Mouse (Mus musculus) heart, embryonic 16.5 days (tissue): ENCODE data around the gene Syngr2. TPM values are rescaled to one million over a fixed set of nuclear protein-coding genes. Genes with fewer than 3 reads are reported as not detected.

Source experiments
- ATAC-seq: fragments of 200-750 bp; cut with Nextera tagmentation; replicated peaks from 2 replicates; pipeline ENCODE4 v1.8.0; 2017; ENCODE audit warnings: moderate number of reproducible peaks; ENCODE audit not compliant: insufficient read depth, low FRiP score; ENCODE audit errors: extremely low read depth
- H3K27ac ChIP-seq: fragments of 300-500 bp; sonication (generic); 2 replicates; pipeline ENCODE4 v1.5.1; 2014; ENCODE audit warnings: mild to moderate bottlenecking, low read length, control low read depth, moderate library complexity
- H3K27me3 ChIP-seq: fragments of 300-500 bp; sonication (generic); 2 replicates; pipeline ENCODE4 v1.6.1; 2014; ENCODE audit warnings: low read length, mixed read lengths; ENCODE audit not compliant: control insufficient read depth, insufficient read depth
- H3K36me3 ChIP-seq: fragments of 300-500 bp; sonication (generic); 2 replicates; pipeline ENCODE4 v1.6.1; 2014; ENCODE audit not compliant: control insufficient read depth, insufficient read depth
- H3K4me1 ChIP-seq: fragments of 300-500 bp; sonication (generic); 2 replicates; pipeline ENCODE4 v1.6.1; 2014; ENCODE audit warnings: low read length, mixed read lengths; ENCODE audit not compliant: control insufficient read depth, insufficient read depth
- H3K4me2 ChIP-seq: fragments of 300-500 bp; sonication (generic); 2 replicates; pipeline ENCODE4 v1.6.1; 2014; ENCODE audit warnings: low read depth, mild to moderate bottlenecking, control low read depth, low read length
- H3K4me3 ChIP-seq: fragments of 300-500 bp; sonication (generic); 2 replicates; pipeline ENCODE4 v1.5.1; 2014; ENCODE audit warnings: mild to moderate bottlenecking, control low read depth, low read length
- H3K9ac ChIP-seq: fragments of 300-500 bp; sonication (generic); 2 replicates; pipeline ENCODE4 v1.6.1; 2014; ENCODE audit warnings: low read length, control low read depth
- H3K9me3 ChIP-seq: fragments of 300-500 bp; sonication (generic); replicated peaks from 2 replicates; pipeline ENCODE4 v1.6.1; 2016; ENCODE audit warnings: low read length; ENCODE audit not compliant: control insufficient read depth
- WGBS: fragments of 180-500 bp; shearing (Covaris S2); extraction: QIAGEN DNeasy Blood & Tissue Kit; methylation state at CpG from one replicate; pipeline ENCODE4 v1.1.7; 2014; 5-methylcytosine and 5-hydroxymethylcytosine counted together
- polyA plus RNA-seq: library from polyadenylated mRNA; unstranded; fragments of >200 nt; fragmentation: Nextera tagmentation; extraction: Ambion mirVana; gene quantifications from 2 replicates; pipeline ENCODE4 v1.2.1, GENCODE M21; 2015

Gene Syngr2
- polyA plus RNA-seq = 111 and 133 TPM in 2 replicates

DNA sequence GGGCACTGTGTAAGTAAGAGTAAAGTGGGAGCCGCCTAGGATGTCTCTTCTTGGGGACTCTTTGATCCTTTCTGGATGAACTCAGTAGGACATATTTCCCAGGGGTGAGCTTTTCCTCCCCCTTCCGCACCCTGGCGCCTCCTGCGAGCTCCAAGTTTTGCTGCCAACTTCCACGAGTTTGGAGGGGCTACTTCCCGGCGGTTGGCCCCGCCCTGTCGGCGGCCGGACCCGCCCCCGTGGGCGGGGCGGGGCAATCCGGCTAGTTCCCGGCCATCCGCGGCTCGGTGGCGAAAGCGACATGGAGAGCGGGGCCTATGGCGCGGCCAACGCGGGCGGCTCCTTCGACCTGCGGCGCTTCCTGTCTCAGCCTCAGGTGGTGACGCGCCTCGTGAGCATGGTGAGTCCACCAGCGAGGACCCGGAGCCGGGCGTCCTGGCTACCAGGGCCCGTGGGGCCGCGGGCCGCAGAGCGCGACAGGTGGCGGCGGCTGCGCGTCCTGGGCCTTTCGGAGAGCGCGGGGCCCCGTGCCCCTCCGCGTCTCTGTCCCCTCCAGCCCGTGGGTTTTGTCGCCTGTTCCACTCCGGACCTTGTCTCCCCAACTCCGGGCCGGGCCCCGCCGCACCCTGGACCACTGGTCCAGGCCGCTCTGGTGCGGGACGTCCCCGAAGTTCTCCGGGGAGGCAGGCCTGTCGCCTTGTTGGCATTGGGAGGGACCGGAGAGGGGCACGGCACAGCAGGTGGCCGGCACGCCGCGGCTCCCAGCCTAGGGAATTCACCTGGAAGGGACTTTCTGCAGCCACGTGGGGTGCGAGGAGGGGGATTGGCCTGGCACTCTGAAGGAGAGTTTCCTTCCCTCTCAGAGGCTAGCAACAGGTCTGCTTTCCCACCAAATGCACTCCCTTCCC, at the start of gene Syngr2, which contains the start of gene Gm20708:
Syngr2 (plus strand) TSS at position 262 of the 905 bp plus-strand sequence.
Gm20708 (plus strand) TSS at position 262 of the 905 bp plus-strand sequence.
- peak within 1 kb of the TSS; percentile 95 for H3K9ac ChIP-seq
- H3K4me1 ChIP-seq = peaks cover 27% of the 10 kb centered on the region
- peak; percentile 69 for ATAC-seq
- no peaks in the 10 kb centered on the region for H3K27me3 ChIP-seq
- H3K36me3 ChIP-seq = peaks cover 12% of the 10 kb centered on the region
- peak within 1 kb of the TSS; percentile 79 for H3K4me2 ChIP-seq
- WGBS = under 1% methylated on average over 75 of the region's 75 CpGs
- peak within 1 kb of the TSS; percentile 85 for H3K27ac ChIP-seq
- peak within 1 kb of the TSS; percentile 90 for H3K4me3 ChIP-seq
- no peaks in the 10 kb centered on the region for H3K9me3 ChIP-seq

DNA sequence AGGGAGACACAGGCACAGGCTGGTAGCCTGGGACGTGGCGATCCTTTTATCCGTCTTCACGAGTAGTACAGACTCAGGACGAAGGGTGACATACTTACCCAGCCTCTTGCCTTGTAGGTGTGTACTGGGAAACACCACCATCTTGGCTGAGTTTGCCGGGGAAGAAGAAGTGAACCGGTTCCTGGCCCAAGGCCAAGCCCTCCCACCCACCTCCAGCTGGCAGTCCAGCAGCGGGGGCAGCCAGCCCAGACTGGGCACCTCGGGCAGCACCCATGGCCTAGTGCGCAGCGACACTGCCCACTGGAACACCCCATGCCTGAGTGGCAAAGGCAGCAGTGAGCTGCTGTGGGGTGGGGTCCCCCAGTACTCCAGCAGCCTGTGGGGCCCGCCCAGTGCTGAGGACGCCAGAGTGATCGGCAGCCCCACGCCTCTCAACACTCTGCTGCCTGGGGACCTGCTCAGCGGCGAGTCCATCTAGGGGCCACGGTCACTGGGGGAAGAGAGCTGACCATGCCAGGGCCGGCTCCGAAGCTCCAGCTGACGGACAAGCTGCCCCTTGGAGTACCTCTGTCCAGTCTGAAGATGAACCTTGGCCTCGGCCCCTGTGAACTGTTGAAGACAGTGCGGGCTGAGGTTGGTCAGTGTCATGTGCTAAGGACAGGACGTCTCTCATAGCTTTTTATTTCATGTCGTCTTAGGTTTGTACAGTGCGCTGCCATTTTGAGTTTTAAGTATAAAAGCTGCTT, 48.9 kb upstream of the Syngr2 start:
- Histone ChIP-seq H3K4me1 (no peaks in the 10 kb centered on the region), H3K27me3 (no peaks in the 10 kb centered on the region), H3K9me3 (no peaks in the 10 kb centered on the region), H3K4me3 (no peak overlapping the region), H3K27ac (no peak overlapping the region), H3K36me3 (peaks cover 72% of the 10 kb centered on the region), H3K9ac (no peak overlapping the region), H3K4me2 (no peak overlapping the region)
- ATAC-seq = no peak
- 86% methylated on average over 26 of the region's 26 CpGs for WGBS

DNA sequence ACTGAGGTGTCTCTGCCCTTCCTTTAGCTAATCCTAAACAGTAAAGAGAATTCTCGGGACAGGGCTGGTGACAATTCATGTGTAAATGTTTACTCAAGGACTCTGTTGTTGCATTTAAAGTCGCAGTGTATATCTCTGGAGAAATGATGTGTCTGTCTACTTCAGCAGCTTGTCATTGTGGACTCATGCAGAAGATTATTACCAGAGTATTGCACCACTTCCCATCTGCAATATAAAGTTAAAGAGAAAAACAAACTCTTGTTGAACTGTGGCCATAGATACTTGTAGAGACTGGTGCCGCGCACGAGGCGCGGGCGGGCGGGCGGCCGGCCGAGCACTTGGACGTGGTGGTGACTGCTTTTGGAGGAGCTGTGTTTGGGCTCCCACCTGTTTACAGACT, 47.7 kb upstream of the Syngr2 start:
- H3K27ac ChIP-seq = no peak overlapping the region
- H3K4me1 ChIP-seq = no peaks in the 10 kb centered on the region
- no peak overlapping the region for H3K4me2 ChIP-seq
- no peak for ATAC-seq
- H3K4me3 ChIP-seq = no peak overlapping the region
- peaks cover 66% of the 10 kb centered on the region for H3K36me3 ChIP-seq
- H3K9ac ChIP-seq = no peak overlapping the region
- no peaks in the 10 kb centered on the region for H3K9me3 ChIP-seq
- 90% methylated on average over 13 of the region's 13 CpGs for WGBS
- H3K27me3 ChIP-seq = no peaks in the 10 kb centered on the region

DNA sequence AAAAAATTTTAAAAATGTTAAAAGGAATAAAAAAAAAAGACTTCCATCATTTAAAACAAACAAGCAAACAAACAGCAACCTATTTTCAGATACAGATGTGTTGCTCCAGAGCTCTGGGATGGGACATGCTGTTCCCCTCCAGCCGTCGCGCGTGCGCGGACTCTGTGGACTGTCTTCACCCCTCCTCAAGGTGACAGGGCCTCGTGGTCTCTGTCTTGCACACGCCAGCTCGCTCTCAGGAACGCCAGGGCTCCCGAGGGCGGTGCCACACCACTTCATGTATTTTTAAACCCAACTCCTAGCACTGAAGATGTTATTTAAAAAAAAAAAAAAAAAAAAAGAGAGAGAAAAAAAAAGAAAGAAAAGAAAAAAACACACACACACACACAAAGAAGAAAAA, 47.2 kb upstream of the Syngr2 start:
- ATAC-seq = 0 out of 2 replicates have a peak, but pooled peaks have one; percentile 33
- Histone ChIP-seq H3K4me1 (no peaks in the 10 kb centered on the region), H3K27ac (no peak overlapping the region), H3K9me3 (no peaks in the 10 kb centered on the region), H3K9ac (no peak overlapping the region), H3K4me3 (no peak overlapping the region), H3K36me3 (peaks cover 66% of the 10 kb centered on the region), H3K27me3 (no peaks in the 10 kb centered on the region), H3K4me2 (no peak overlapping the region)
- WGBS = 44% methylated on average over 12 of the region's 12 CpGs

DNA sequence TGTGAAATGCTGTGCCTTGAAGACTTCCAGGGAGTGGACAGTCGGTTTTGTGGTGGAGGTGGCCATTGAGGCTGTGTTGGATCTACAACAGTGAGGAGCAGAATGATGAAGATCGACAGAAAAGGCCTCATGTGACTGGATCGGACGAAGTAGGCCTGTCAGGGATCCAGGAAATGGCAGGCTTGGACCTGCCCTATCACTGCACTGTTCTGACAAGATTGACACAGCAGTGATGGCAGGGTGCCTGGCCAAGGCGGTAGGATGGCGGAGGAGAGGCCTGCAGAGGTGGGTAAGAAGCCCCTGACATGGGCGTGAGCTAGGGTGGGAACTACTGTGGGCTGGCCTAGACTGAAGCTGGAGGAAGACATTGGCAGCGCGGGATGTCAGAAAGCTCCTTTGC, 45.1 kb upstream of the Syngr2 start:
- WGBS = 80% methylated on average over 9 of the region's 9 CpGs
- H3K36me3 ChIP-seq = peaks cover 54% of the 10 kb centered on the region

DNA sequence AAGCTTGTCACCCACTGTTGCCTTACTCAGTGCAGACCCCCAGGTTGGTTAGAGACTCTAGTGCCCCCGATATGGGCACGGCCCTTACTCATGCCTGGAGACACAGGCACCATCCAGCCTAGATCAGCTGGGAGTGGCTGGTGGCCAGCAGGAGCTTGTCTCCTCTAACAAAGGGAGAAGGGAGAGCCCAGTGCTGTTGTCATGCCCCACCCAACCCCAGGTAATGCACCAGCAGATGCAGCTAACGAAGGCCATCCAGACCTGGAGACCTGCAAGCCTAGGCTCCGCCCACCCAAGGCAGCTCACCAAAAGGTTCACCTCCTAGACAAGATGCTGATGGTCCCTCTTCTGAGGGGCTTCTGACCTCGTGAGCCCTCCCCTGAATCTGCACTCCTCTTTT, 44.1 kb upstream of the Syngr2 start:
- peaks cover 48% of the 10 kb centered on the region for H3K36me3 ChIP-seq
- no peak for ATAC-seq

More for the DNA sequence above, 45.1 kb upstream of the Syngr2 start:
- no peaks in the 10 kb centered on the region; the same call in 1 of the 2 replicates for H3K4me1 ChIP-seq
- H3K9me3 ChIP-seq = no peaks in the 10 kb centered on the region
- ATAC-seq = no peak
- no peaks in the 10 kb centered on the region for H3K27me3 ChIP-seq
- H3K9ac ChIP-seq = no peak overlapping the region
- no peak overlapping the region for H3K4me2 ChIP-seq
- H3K27ac ChIP-seq = no peak overlapping the region
- no peak overlapping the region for H3K4me3 ChIP-seq

DNA sequence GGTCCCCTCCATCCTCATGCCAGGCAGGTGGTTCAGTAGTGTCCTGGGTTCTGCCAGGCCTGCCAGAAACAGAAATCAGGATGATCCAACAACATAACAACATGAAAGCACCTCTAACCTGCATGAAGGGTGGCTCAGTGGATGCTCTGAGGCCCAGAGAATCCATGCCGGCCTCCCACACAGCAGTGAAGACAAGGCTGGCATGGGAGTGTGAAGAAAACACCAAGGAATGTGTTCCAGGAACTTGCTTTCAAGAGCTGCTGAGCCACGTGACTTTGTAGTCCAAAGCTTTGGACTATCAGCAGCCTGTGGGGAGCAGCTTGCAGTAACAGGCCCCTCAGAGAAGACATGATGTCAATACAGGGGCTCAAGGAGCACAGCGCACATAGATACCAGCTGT, 43.2 kb upstream of the Syngr2 start:
- H3K4me2 ChIP-seq = no peak overlapping the region
- H3K27me3 ChIP-seq = no peaks in the 10 kb centered on the region
- no peaks in the 10 kb centered on the region; the same call in 1 of the 2 replicates for H3K4me1 ChIP-seq
- ATAC-seq = no peak
- 65% methylated on average over 3 of the region's 3 CpGs for WGBS
- no peak overlapping the region for H3K4me3 ChIP-seq
- H3K36me3 ChIP-seq = peaks cover 39% of the 10 kb centered on the region
- no peak overlapping the region for H3K9ac ChIP-seq
- H3K27ac ChIP-seq = no peak overlapping the region
- H3K9me3 ChIP-seq = no peaks in the 10 kb centered on the region

More for the DNA sequence above, 44.1 kb upstream of the Syngr2 start:
- no peaks in the 10 kb centered on the region for H3K9me3 ChIP-seq
- H3K27me3 ChIP-seq = no peaks in the 10 kb centered on the region
- WGBS = 85% methylated on average over 5 of the region's 5 CpGs
- no peak overlapping the region for H3K4me2 ChIP-seq
- no peak overlapping the region for H3K27ac ChIP-seq
- H3K4me1 ChIP-seq = no peaks in the 10 kb centered on the region; the same call in 1 of the 2 replicates
- H3K9ac ChIP-seq = no peak overlapping the region
- H3K4me3 ChIP-seq = no peak overlapping the region

DNA sequence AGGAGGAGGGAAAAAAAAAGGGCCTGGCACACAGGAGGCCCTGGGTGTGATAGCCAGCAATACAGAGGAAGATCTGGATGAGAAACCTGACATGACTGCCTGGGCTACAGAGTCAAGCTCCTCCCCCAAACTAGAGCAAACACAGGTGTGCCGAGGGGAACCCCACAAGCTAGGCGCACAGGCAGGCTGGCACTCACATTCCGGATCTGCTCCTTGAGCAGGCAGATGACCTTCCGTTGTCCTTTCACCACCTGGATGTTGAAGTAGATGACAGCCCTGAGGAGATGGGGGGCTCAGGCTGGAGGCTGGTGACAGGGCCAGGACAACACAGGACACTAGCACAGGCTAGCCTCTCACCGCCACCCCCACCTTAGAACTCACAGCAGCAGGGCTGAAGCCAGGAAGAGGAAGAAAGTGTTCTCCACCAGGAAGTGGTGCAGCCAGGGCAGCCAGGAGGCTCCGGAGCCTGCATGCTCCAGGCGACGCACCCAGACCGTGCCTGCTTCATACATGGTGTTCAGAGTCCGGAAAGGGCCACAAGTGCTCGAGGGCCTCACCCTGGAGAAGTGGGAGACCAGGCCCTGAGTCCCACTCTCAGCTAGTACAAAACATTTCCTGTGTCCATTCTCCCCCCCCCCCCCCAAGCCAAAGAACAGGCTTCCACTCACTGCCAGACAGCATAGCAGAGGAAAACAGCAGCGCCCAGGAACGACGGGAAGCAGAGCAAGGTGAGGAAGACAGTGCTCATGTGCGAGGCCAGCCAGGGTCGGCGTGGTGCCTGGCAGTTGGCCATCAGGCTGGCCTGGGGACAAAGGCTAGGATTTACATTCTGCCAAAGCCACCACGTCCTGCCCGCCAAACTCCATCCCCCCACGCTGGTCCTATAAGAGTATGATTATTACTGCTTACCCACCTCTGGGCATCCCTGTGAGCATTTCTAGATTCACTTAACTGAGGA, 40.5 kb upstream of the Syngr2 start:
- Histone ChIP-seq H3K4me2 (no peak overlapping the region), H3K36me3 (peaks cover 27% of the 10 kb centered on the region)

More for the DNA sequence above, 40.5 kb upstream of the Syngr2 start:
- 68% methylated on average over 20 of the region's 20 CpGs for WGBS
- H3K9ac ChIP-seq = no peak overlapping the region
- no peak overlapping the region for H3K4me3 ChIP-seq
- no peak for ATAC-seq
- H3K27me3 ChIP-seq = no peaks in the 10 kb centered on the region
- no peak overlapping the region for H3K27ac ChIP-seq
- H3K4me1 ChIP-seq = no peaks in the 10 kb centered on the region; the same call in 1 of the 2 replicates
- no peaks in the 10 kb centered on the region for H3K9me3 ChIP-seq
